Mouse (Mus musculus) embryonic facial prominence, embryonic 11.5 days (tissue): Measurements from ENCODE around the gene Gm29666. TPM values are rescaled to one million over a fixed set of nuclear protein-coding genes. Genes with fewer than 3 reads are reported as not detected.

ENCODE experiments used
- ATAC-seq: fragments of 200-750 bp; cut with Nextera tagmentation; replicated peaks from 2 replicates; pipeline ENCODE4 v1.8.0; 2017; ENCODE audit warnings: low read depth; ENCODE audit not compliant: insufficient number of reproducible peaks, low FRiP score, low TSS enrichment
- DNase-seq: peaks from one replicate; pipeline ENCODE4 v3.0.0-alpha.2; 2015; ENCODE audit warnings: low spot score
- H3K27ac ChIP-seq: fragments of 300-500 bp; sonication (generic); replicated peaks from 2 replicates; pipeline ENCODE4 v1.5.1; 2014; ENCODE audit warnings: mild to moderate bottlenecking, low read depth, low read length, control low read depth
- H3K27me3 ChIP-seq: fragments of 300-500 bp; sonication (generic); 2 replicates; pipeline ENCODE4 v1.6.1; 2014; ENCODE audit warnings: mild to moderate bottlenecking, low read length, moderate library complexity, mixed read lengths; ENCODE audit not compliant: control insufficient read depth, insufficient read depth
- H3K36me3 ChIP-seq: fragments of 300-500 bp; sonication (generic); replicated peaks from 2 replicates; pipeline ENCODE4 v1.6.1; 2014; ENCODE audit warnings: low read depth, mild to moderate bottlenecking, low read length, moderate library complexity, mixed read lengths; ENCODE audit not compliant: control insufficient read depth, insufficient read depth
- H3K4me1 ChIP-seq: fragments of 300-500 bp; sonication (generic); 2 replicates; pipeline ENCODE4 v1.6.1; 2014; ENCODE audit warnings: low read length, mixed read lengths; ENCODE audit not compliant: control insufficient read depth, insufficient read depth
- H3K4me2 ChIP-seq: fragments of 300-500 bp; sonication (generic); 2 replicates; pipeline ENCODE4 v1.6.1; 2014; ENCODE audit warnings: low read depth, mild to moderate bottlenecking, control low read depth, low read length, moderate library complexity
- H3K4me3 ChIP-seq: fragments of 300-500 bp; sonication (generic); 2 replicates; pipeline ENCODE4 v1.5.1; 2014; ENCODE audit warnings: low read depth, low read length, control low read depth
- H3K9ac ChIP-seq: fragments of 300-500 bp; sonication (generic); replicated peaks from 2 replicates; pipeline ENCODE4 v1.6.1; 2014; ENCODE audit warnings: mild to moderate bottlenecking, control low read depth, low read length
- H3K9me3 ChIP-seq: fragments of 300-500 bp; sonication (generic); replicated peaks from 2 replicates; pipeline ENCODE4 v1.6.1; 2016; ENCODE audit warnings: mild to moderate bottlenecking, low read length, inconsistent platforms, mixed read lengths; ENCODE audit not compliant: control insufficient read depth
- WGBS: fragments of 180-500 bp; shearing (Covaris S2); extraction: QIAGEN DNeasy Blood & Tissue Kit; methylation state at CpG from one replicate; pipeline ENCODE4 v1.1.7; 2014; 5-methylcytosine and 5-hydroxymethylcytosine counted together
- polyA plus RNA-seq: library from polyadenylated mRNA; unstranded; fragments of >200 nt; fragmentation: Nextera tagmentation; extraction: Ambion mirVana; gene quantifications from 2 replicates; pipeline ENCODE4 v1.2.1, GENCODE M21; 2014

The Gm29666 gene
- 0.50 and 0.52 TPM in 2 replicates for polyA plus RNA-seq

DNA sequence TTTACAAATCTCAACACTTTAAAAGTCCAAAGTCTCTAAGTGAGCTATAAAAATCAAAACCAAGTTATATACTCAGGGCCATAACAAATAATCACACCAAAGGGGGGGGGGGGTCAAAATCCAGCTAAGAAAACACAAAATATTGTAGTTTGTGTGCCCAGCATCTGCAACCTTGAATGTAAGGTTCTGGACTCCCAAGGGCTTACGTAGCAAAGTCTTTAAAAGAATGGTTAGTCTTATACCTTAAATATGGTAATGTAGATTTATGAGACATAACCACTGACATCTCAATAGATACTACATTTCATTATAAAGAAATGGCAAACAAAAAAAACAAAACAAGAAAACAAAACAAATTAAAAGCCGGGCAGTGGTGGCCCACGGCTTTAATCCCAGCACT lies at the start of gene Gm29666:
Gene Gm29666, minus strand, starts transcription at position 101 of the 400 bp plus-strand sequence.
- 93% methylated on average over 3 of the region's 3 CpGs for WGBS

DNA sequence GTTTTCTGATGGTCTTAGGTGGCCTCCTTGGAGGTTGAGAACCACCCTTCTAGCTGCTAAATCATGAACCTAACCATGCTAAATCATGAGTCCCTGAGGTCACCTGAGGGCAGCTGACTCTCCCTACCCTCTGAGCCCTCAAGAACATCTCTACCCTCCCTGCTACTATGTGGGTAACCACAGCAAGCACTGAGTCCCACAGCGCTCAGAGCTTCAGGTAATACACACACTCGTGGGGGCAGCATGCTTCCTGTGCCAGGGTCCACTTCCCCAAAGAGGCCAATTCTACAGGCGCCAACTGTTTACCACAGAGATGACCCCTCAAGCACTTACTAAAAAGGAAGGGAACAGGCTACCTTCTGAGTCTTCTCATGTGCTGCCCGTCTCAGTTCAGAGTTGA lies 48.7 kb upstream of the Gm29666 start:
- H3K9me3 ChIP-seq = no peaks in the 10 kb centered on the region
- 86% methylated on average over 4 of the region's 4 CpGs for WGBS
- H3K27ac ChIP-seq = no peak overlapping the region
- no peaks in the 10 kb centered on the region for H3K36me3 ChIP-seq
- no peak overlapping the region for H3K9ac ChIP-seq
- H3K4me2 ChIP-seq = no peak overlapping the region
- no peak for DNase-seq
- no peaks in the 10 kb centered on the region for H3K4me1 ChIP-seq
- no peak for ATAC-seq
- H3K27me3 ChIP-seq = no peaks in the 10 kb centered on the region
- no peak overlapping the region for H3K4me3 ChIP-seq

More for the DNA sequence above, at the start of gene Gm29666:
- H3K9me3 ChIP-seq = no peaks in the 10 kb centered on the region
- no peaks in the 10 kb centered on the region for H3K36me3 ChIP-seq
- H3K4me1 ChIP-seq = no peaks in the 10 kb centered on the region
- ATAC-seq (no peak), DNase-seq (no peak)
- no peak within 1 kb of the TSS for H3K27ac ChIP-seq
- H3K4me2 ChIP-seq = no peak within 1 kb of the TSS
- H3K9ac ChIP-seq = no peak within 1 kb of the TSS
- no peaks in the 10 kb centered on the region for H3K27me3 ChIP-seq
- no peak within 1 kb of the TSS for H3K4me3 ChIP-seq

GRCm38 (mm10) chr15:84965575-84966360 lies 45.9 kb upstream of the Gm29666 start:
- 68% methylated on average over 7 of the region's 7 CpGs for WGBS
- peak; percentile 85 for DNase-seq
- ATAC-seq = no peak

GRCm38 (mm10) chr15:84964771-84965170 lies 44.9 kb upstream of the Gm29666 start:
- no peak overlapping the region for H3K4me2 ChIP-seq
- WGBS = 87% methylated on average over 5 of the region's 5 CpGs
- H3K4me3 ChIP-seq = no peak overlapping the region
- H3K4me1 ChIP-seq = no peaks in the 10 kb centered on the region
- ATAC-seq (no peak), DNase-seq (no peak)
- H3K9me3 ChIP-seq = no peaks in the 10 kb centered on the region
- no peak overlapping the region for H3K9ac ChIP-seq
- no peaks in the 10 kb centered on the region for H3K27me3 ChIP-seq
- H3K27ac ChIP-seq = no peak overlapping the region
- H3K36me3 ChIP-seq = no peaks in the 10 kb centered on the region

More at GRCm38 (mm10) chr15:84965575-84966360, 45.9 kb upstream of the Gm29666 start:
- Histone ChIP-seq H3K4me3 (no peak overlapping the region), H3K9me3 (no peaks in the 10 kb centered on the region), H3K36me3 (no peaks in the 10 kb centered on the region), H3K27me3 (no peaks in the 10 kb centered on the region), H3K27ac (no peak overlapping the region), H3K9ac (no peak overlapping the region), H3K4me1 (no peaks in the 10 kb centered on the region), H3K4me2 (no peak overlapping the region)

GRCm38 (mm10) chr15:84962518-84962917 lies 42.7 kb upstream of the Gm29666 start:
- WGBS = 93% methylated on average over 2 of the region's 2 CpGs

DNA sequence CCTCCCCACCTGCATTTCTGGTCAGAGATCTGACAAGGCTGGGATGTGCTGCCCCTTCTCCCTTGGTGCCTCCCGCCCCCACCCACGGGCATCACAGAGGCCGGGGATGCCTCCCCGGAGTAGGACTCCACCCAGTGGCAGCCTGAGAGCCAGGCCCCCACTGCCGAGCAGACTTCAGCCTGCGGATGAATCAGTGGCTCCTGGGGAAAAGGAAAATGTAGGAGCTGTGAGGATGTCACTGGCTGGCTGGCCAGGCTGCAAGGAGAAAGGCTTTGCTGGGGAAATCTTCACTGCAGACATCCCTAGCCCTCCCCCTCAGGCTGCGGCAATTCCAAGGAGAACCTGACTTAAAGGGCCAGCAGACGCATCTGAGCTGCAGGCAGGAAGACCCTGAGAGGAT lies 40.9 kb upstream of the Gm29666 start:
- Histone ChIP-seq H3K9ac (no peak overlapping the region), H3K27me3 (no peaks in the 10 kb centered on the region), H3K4me2 (no peak overlapping the region), H3K4me3 (no peak overlapping the region), H3K27ac (no peak overlapping the region), H3K9me3 (no peaks in the 10 kb centered on the region), H3K4me1 (no peaks in the 10 kb centered on the region), H3K36me3 (no peaks in the 10 kb centered on the region)
- 10% methylated on average over 8 of the region's 8 CpGs for WGBS
- no peak for ATAC-seq
- DNase-seq = no peak

More at GRCm38 (mm10) chr15:84962518-84962917, 42.7 kb upstream of the Gm29666 start:
- no peaks in the 10 kb centered on the region for H3K9me3 ChIP-seq
- H3K4me3 ChIP-seq = no peak overlapping the region
- no peak overlapping the region for H3K4me2 ChIP-seq
- H3K36me3 ChIP-seq = no peaks in the 10 kb centered on the region
- H3K9ac ChIP-seq = no peak overlapping the region
- H3K4me1 ChIP-seq = no peaks in the 10 kb centered on the region
- DNase-seq (no peak), ATAC-seq (no peak)
- no peak overlapping the region for H3K27ac ChIP-seq
- H3K27me3 ChIP-seq = no peaks in the 10 kb centered on the region

- no peak for ATAC-seq
Observed at GRCm38 (mm10) chr15:84959891-84960290, 40.1 kb upstream of the Gm29666 start.

DNA sequence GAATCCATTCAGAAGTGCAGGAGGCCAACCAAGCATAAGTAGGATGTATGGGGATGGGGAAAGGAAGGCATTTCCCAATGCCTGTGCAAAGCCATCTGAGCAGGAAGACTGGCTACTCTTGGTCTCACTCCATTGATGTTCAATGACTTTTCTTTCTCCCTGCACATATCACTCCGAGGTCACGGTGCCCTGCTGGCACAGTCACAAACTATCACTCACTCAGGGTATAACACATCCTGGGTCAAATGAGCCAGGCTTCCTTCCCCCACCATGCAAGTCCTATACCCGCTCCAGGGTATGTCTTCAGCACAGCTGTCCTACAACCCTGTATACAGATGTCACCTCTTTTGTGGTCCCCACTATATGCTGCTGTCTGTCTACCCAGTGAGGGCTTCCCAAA lies 38.5 kb upstream of the Gm29666 start:
- no peaks in the 10 kb centered on the region for H3K36me3 ChIP-seq
- no peak overlapping the region for H3K9ac ChIP-seq
- no peaks in the 10 kb centered on the region for H3K4me1 ChIP-seq
- 90% methylated on average over 3 of the region's 3 CpGs for WGBS
- no peak for ATAC-seq
- no peak overlapping the region for H3K27ac ChIP-seq
- H3K9me3 ChIP-seq = no peaks in the 10 kb centered on the region
- no peak overlapping the region for H3K4me3 ChIP-seq
- no peak overlapping the region for H3K4me2 ChIP-seq
- DNase-seq = no peak
- no peaks in the 10 kb centered on the region for H3K27me3 ChIP-seq

More at GRCm38 (mm10) chr15:84959891-84960290, 40.1 kb upstream of the Gm29666 start:
- no peak overlapping the region for H3K4me3 ChIP-seq
- H3K4me2 ChIP-seq = no peak overlapping the region
- H3K27me3 ChIP-seq = no peaks in the 10 kb centered on the region
- 87% methylated on average over 6 of the region's 6 CpGs for WGBS
- H3K9me3 ChIP-seq = no peaks in the 10 kb centered on the region
- no peak overlapping the region for H3K9ac ChIP-seq
- no peak for DNase-seq
- no peak overlapping the region for H3K27ac ChIP-seq
- H3K36me3 ChIP-seq = no peaks in the 10 kb centered on the region
- no peaks in the 10 kb centered on the region for H3K4me1 ChIP-seq
